Mouse (Mus musculus) heart, embryonic 14.5 days (tissue): ENCODE results near the gene Polr2j. TPM values are rescaled to one million over a fixed set of nuclear protein-coding genes. Genes with fewer than 3 reads are reported as not detected.

Experiments used
- ATAC-seq: fragments of 200-750 bp; cut with Nextera tagmentation; 2 replicates; pipeline ENCODE4 v1.8.0; 2017; ENCODE audit warnings: low read depth, moderate TSS enrichment; ENCODE audit not compliant: insufficient number of reproducible peaks, insufficient read depth, low FRiP score
- H3K27ac ChIP-seq, 2 experiments: fragments of 200-500 bp in 1 of 2; fragments of 300-500 bp in 1 of 2; sonication (generic) in 1 of 2; replicated peaks in 1 of 2; 2 replicates each; pipeline ENCODE4 v1.5.1; 2012 to 2014; ENCODE audit warnings: low read depth in 2 of 2, low read length in 2 of 2, control low read depth in 1 of 2, mild to moderate bottlenecking in 1 of 2, mixed read lengths in 1 of 2; ENCODE audit not compliant: control insufficient read depth in 1 of 2, insufficient read depth in 1 of 2
- H3K27me3 ChIP-seq: fragments of 300-500 bp; sonication (generic); 2 replicates; pipeline ENCODE4 v1.6.1; 2014; ENCODE audit warnings: mild to moderate bottlenecking, low read length, control low read depth; ENCODE audit not compliant: control insufficient read depth, insufficient read depth
- H3K36me3 ChIP-seq: fragments of 300-500 bp; sonication (generic); 2 replicates; pipeline ENCODE4 v1.6.1; 2014; ENCODE audit warnings: mild to moderate bottlenecking, control low read depth, low read length, mixed read lengths; ENCODE audit not compliant: control insufficient read depth, insufficient read depth
- H3K4me1 ChIP-seq, 2 experiments: fragments of 200-500 bp in 1 of 2; fragments of 300-500 bp in 1 of 2; sonication (generic) in 1 of 2; 2 replicates each; pipeline ENCODE4 v1.6.1; 2012 to 2014; ENCODE audit warnings: low read length in 2 of 2, control low read depth in 1 of 2, mixed read lengths in 1 of 2; ENCODE audit not compliant: control insufficient read depth in 2 of 2, insufficient read depth in 2 of 2
- H3K4me2 ChIP-seq: fragments of 300-500 bp; sonication (generic); 2 replicates; pipeline ENCODE4 v1.6.1; 2014; ENCODE audit warnings: mild to moderate bottlenecking, low read length
- H3K4me3 ChIP-seq, 2 experiments: fragments of 200-500 bp in 1 of 2; fragments of 300-500 bp in 1 of 2; sonication (generic) in 1 of 2; 2 replicates each; pipeline ENCODE4 v1.5.1; 2012 to 2014; ENCODE audit warnings: low read length in 2 of 2, mild to moderate bottlenecking in 2 of 2, control low read depth in 1 of 2, low read depth in 1 of 2, moderate library complexity in 1 of 2; ENCODE audit not compliant: control insufficient read depth in 1 of 2, insufficient read depth in 1 of 2
- H3K9ac ChIP-seq: fragments of 300-500 bp; sonication (generic); 2 replicates; pipeline ENCODE4 v1.6.1; 2014; ENCODE audit warnings: mild to moderate bottlenecking, low read length
- H3K9me3 ChIP-seq: fragments of 300-500 bp; sonication (generic); 2 replicates; pipeline ENCODE4 v1.6.1; 2016; ENCODE audit warnings: low read length, control low read depth; ENCODE audit not compliant: control insufficient read depth
- WGBS: fragments of 180-500 bp; shearing (Covaris S2); extraction: QIAGEN DNeasy Blood & Tissue Kit; methylation state at CpG from one replicate; pipeline ENCODE4 v1.1.7; 2014; 5-methylcytosine and 5-hydroxymethylcytosine counted together
- polyA plus RNA-seq: library from polyadenylated mRNA; unstranded; fragments of >200 nt; fragmentation: Nextera tagmentation; extraction: Ambion mirVana; gene quantifications from 2 replicates; pipeline ENCODE4 v1.2.1, GENCODE M21; 2014

Polr2j gene
- 166 and 178 TPM in 2 replicates for polyA plus RNA-seq

GRCm38 (mm10) chr5:136115891-136116783 is at the start of gene Polr2j:
TSS of gene Polr2j (plus strand) at chr5:136116631.
- Histone ChIP-seq H3K4me2 (peak within 1 kb of the TSS; percentile 95), H3K4me1 (peaks cover 5 to 18% of the 10 kb centered on the region in 2 experiments), H3K9ac (peak within 1 kb of the TSS; percentile 95), H3K27ac (peak within 1 kb of the TSS in 1 of 2 experiments; percentile 65; a peak in 1 of 4 replicates), H3K27me3 (no peaks in the 10 kb centered on the region), H3K9me3 (no peaks in the 10 kb centered on the region), H3K4me3 (peak within 1 kb of the TSS; percentile 86 to 97), H3K36me3 (peaks cover 18% of the 10 kb centered on the region)
- peak; percentile 88 for ATAC-seq
- WGBS: 2% methylated on average over 42 of the region's 42 CpGs

- no peak for ATAC-seq
- 51% methylated on average over 2 of the region's 2 CpGs for WGBS
Observed at GRCm38 (mm10) chr5:136069411-136069810, 47.0 kb upstream of the Polr2j start.

DNA sequence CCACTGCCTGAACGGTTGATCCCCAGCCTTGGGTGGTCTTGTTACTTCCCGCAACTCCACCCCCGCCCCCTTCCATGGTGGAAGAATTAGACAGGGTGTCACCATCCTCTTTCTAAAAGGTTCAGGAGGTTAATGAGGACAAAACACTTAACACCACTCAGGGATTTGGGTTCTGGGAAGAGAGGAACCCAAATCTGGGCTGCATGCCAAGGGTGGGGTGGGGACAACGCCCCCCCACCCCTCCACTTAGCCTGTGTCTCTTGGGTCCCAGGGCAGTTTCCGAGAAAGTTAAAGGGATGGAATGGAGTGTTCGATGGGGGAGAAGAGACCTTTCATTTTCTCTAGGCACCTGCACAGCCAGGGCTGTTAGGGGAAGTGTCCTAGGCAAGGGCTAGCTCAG is 43.4 kb upstream of the Polr2j start:
- WGBS: 53% methylated on average over 6 of the region's 6 CpGs
- no peaks in the 10 kb centered on the region for H3K9me3 ChIP-seq
- H3K36me3 ChIP-seq: no peaks in the 10 kb centered on the region
- no peaks in the 10 kb centered on the region for H3K27me3 ChIP-seq
- 0 out of 4 replicates have a peak, but pooled peaks cover 0 to 3% of the 10 kb centered on the region in 2 experiments for H3K4me1 ChIP-seq
- H3K4me3 ChIP-seq: no peak overlapping the region
- no peak overlapping the region for H3K4me2 ChIP-seq
- H3K9ac ChIP-seq: no peak overlapping the region
- H3K27ac ChIP-seq: no peak overlapping the region
- no peak for ATAC-seq

More at GRCm38 (mm10) chr5:136069411-136069810, 47.0 kb upstream of the Polr2j start:
- Histone ChIP-seq H3K27me3 (no peaks in the 10 kb centered on the region), H3K9me3 (no peaks in the 10 kb centered on the region), H3K27ac (no peak overlapping the region), H3K4me1 (0 out of 4 replicates have a peak, but pooled peaks cover 0 to 3% of the 10 kb centered on the region in 2 experiments), H3K4me3 (no peak overlapping the region), H3K36me3 (no peaks in the 10 kb centered on the region), H3K9ac (no peak overlapping the region), H3K4me2 (no peak overlapping the region)

GRCm38 (mm10) chr5:136073526-136073925 is 42.9 kb upstream of the Polr2j start:
- Histone ChIP-seq H3K9ac (no peak overlapping the region), H3K9me3 (no peaks in the 10 kb centered on the region), H3K27ac (no peak overlapping the region), H3K4me1 (0 out of 4 replicates have a peak, but pooled peaks cover 0 to 3% of the 10 kb centered on the region in 2 experiments), H3K4me3 (no peak overlapping the region), H3K27me3 (no peaks in the 10 kb centered on the region), H3K4me2 (no peak overlapping the region), H3K36me3 (no peaks in the 10 kb centered on the region)
- WGBS: 59% methylated on average over 11 of the region's 11 CpGs
- no peak for ATAC-seq

DNA sequence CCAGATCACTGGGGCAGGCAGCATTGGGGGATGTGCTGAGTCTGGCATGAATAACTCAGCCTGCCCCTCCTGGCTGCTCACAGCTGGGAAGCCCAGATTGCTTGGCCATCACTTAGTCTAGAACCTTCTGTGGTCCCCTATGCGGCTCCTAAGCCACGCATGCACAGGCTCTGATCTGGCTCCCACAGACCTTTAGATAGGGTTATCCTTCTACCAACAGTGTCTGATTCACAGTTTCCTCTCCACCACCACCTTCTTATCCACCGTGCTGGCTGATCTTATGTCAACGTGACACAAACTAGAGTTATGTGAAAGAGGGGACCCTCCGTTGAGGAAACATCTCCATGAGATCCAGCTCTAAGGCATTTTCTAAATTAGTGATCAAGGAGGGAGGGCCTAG is 41.4 kb upstream of the Polr2j start:
- no peaks in the 10 kb centered on the region for H3K9me3 ChIP-seq
- WGBS: 62% methylated on average over 5 of the region's 5 CpGs
- H3K4me1 ChIP-seq: 0 out of 4 replicates have a peak, but pooled peaks cover 0 to 3% of the 10 kb centered on the region in 2 experiments
- no peak overlapping the region for H3K9ac ChIP-seq
- H3K27ac ChIP-seq: no peak overlapping the region
- H3K27me3 ChIP-seq: no peaks in the 10 kb centered on the region
- ATAC-seq: no peak
- H3K4me2 ChIP-seq: no peak overlapping the region
- no peak overlapping the region for H3K4me3 ChIP-seq
- no peaks in the 10 kb centered on the region for H3K36me3 ChIP-seq

DNA sequence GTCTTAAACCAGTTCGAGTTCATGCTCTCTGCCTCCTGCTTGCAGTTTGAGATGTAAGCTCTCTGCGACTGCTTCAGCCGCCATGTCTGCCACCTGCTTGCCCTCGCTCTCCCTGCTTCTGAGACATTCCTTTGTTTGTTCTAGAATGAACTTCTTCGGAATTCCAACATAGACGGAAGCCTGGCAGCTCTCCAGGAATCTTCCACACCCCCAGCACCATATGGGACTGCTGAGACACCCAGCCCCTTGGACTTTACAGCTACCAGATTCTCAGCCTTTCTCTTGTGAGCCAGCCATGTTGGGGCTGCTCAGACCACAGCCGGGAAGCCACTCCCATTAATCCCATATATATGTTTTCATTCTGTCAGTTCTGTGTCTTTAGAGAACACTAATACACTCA is 40.1 kb upstream of the Polr2j start:
- Histone ChIP-seq H3K9me3 (no peaks in the 10 kb centered on the region), H3K9ac (no peak overlapping the region), H3K4me2 (no peak overlapping the region), H3K27ac (no peak overlapping the region), H3K36me3 (no peaks in the 10 kb centered on the region), H3K4me1 (0 out of 4 replicates have a peak, but pooled peaks cover 0 to 3% of the 10 kb centered on the region in 2 experiments), H3K27me3 (no peaks in the 10 kb centered on the region), H3K4me3 (no peak overlapping the region)
- no peak for ATAC-seq
- WGBS: 49% methylated on average over 7 of the region's 7 CpGs

DNA sequence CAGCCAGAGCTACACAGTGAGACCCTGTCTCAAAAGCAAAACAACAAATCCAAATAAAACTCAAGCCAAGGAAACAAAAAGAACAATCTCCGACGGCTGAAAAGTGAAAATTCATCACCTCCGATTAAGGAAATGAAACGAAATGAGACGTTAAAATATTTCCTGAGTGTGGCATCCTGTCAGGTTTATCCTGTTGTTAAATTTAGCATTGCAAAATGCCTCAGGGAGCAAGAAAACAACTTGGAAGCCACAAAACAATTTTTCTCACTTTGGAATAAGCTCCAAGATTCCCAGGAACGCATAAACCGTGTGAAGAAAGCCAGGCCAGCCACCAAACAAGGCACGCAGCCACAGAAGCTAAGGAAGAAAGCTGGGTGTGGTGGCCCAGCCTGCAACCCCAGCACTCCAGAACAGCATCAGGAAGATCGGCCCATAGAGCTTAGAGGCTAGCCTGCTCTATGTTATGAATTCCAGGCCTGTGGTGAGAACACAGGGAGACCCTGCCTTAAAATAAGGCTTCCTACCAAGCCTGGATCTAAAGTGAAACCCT is 39.4 kb upstream of the Polr2j start:
- Histone ChIP-seq H3K9ac (no peak overlapping the region), H3K36me3 (no peaks in the 10 kb centered on the region), H3K9me3 (no peaks in the 10 kb centered on the region), H3K4me2 (no peak overlapping the region), H3K27me3 (no peaks in the 10 kb centered on the region), H3K27ac (no peak overlapping the region), H3K4me1 (0 out of 4 replicates have a peak, but pooled peaks cover 0 to 3% of the 10 kb centered on the region in 2 experiments), H3K4me3 (no peak overlapping the region)
- WGBS: 70% methylated on average over 9 of the region's 9 CpGs
- no peak for ATAC-seq
